Comparison of ENCODE assay signal across 17 mouse cellular contexts in the genomic region with DNA sequence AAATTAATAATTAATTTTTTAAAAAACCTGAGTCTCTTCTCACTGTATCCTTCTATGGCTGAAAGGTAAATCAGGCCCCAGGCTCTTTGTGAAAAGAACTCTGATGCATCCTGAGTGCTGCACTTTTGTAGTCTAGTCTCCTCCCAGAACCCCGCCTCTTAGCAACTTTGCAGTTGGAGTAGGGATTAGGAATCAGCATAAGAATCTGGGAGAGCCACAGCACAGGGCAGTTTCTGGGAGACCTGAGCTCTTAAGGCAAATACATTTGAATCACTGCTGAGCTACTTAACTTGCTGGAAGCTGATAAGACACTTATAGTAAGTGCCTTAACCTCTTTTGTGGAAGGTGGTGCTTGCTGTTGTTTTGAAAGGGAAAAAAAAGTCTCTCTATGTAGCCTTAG.
"Had no signal": no experiment of that assay in that cellular context is flagged by ENCODE, and none has a peak within 500 bp of the region (broad histone marks: within the 10 kb centered on the region; RNA-seq: fewer than 3 reads in every experiment).

No protein-coding gene starts in this region.

- ATAC-seq: liver, postnatal 0 days; midbrain, embryonic 16.5 days had no signal

- DNase-seq: kidney, adult 11 months; kidney, adult 9 months; kidney, postnatal 36 days; layer of hippocampus, adult 9-11 months; layer of hippocampus, postnatal 36 days; liver; liver, embryonic 13.5 days; liver, postnatal 0 days; right cerebral cortex, postnatal 4 days; spleen, adult 18-20 months; thymus, adult 18-20 months; thymus, postnatal 14 days had no signal

- H3K4me2 ChIP-seq: limb, embryonic 12.5 days; liver, embryonic 13.5 days; neural tube, embryonic 13.5 days had no signal

- H3K27ac ChIP-seq: kidney, postnatal 0 days; limb, embryonic 12.5 days; liver, embryonic 13.5 days; midbrain, embryonic 10.5 days; neural tube, embryonic 13.5 days had no signal

- H3K9ac ChIP-seq: limb, embryonic 12.5 days; liver, embryonic 13.5 days; liver, postnatal 0 days; neural tube, embryonic 13.5 days had no signal

- H3K27me3 ChIP-seq: limb, embryonic 12.5 days; liver, embryonic 13.5 days; neural tube, embryonic 13.5 days had no signal

- H3K9me3 ChIP-seq: limb, embryonic 12.5 days; liver, embryonic 13.5 days; midbrain, embryonic 10.5 days; neural tube, embryonic 13.5 days had no signal

- H3K4me1 ChIP-seq: limb, embryonic 12.5 days; liver, embryonic 13.5 days; midbrain, embryonic 10.5 days; neural tube, embryonic 13.5 days had no signal

- H3K4me3 ChIP-seq: limb, embryonic 12.5 days; liver, embryonic 13.5 days; midbrain, embryonic 10.5 days; neural tube, embryonic 13.5 days had no signal

- H3K36me3 ChIP-seq: limb, embryonic 12.5 days; liver, embryonic 13.5 days; midbrain, embryonic 10.5 days; neural tube, embryonic 13.5 days had no signal
